Mouse (Mus musculus) regulatory T cell (primary cell): Measurements from ENCODE around the gene Ptpn13.

ENCODE experiments used
- in situ Hi-C: fragments of 300-600 bp; cut with MboI, MseI; formaldehyde crosslinking; loops from one replicate; pipeline ENCODE4 v1.15.1; 2025; ENCODE audit warnings: high pct_unique_total_duplicates

Ptpn13 gene

DNA sequence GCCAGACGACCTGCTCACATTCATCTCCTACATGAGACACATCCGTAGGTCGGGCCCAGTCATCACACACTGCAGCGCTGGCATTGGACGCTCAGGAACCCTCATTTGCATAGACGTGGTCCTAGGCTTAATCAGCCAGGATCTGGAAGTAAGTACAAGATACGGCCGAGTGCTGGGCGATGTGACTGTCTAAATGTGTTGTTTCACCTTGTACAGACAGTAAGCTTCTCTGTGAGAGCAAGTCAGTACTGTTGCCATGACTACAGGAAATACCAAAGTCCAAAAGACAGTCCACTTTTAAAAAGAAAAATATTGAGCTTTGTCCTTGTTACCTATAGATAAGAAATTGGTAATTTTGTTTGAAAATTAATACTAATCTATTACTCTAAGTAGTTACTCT lies 168.6 kb downstream of the Ptpn13 start:
- in situ Hi-C loops: no loop called here

DNA sequence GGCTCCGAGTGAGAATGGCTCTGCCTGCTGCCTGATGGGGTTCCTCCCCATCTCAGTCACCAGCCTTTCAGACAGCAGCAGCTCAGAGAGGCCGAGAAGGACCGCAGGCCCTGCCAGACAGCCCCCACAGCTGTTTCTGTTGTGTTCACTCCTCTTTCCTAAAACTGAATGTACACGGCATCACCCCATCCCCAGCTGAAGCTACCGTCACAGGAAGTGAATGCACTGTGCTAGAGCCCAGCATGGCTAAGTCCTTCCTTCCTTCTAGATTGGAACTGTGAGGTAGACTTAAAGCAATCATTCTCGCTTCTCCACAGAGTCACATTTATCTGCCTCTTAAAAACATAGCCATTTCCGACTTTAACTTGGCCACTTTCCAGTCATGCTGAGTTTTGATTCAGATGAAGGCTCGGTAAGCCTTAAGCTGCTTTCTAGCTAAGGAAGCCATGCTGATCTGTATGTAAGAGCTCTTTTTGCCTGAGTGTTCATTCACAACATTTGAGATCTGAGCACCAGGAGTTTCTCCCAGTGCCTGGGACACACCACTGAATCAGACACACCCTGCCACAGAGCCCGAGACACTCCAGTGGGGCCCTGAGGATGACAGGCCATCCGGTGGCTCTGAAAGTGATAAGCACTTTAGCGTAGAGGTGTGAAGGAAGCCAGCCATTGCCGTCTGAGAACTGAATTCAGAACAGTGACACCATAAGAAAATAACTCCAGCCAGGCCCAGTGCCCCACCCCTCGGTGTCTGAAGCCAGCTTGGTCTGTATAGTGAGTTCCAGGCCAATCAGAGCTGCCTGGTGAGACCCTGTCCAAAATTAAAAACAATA lies 170.6 kb downstream of the Ptpn13 start:
- in situ Hi-C loops: no loop called here

DNA sequence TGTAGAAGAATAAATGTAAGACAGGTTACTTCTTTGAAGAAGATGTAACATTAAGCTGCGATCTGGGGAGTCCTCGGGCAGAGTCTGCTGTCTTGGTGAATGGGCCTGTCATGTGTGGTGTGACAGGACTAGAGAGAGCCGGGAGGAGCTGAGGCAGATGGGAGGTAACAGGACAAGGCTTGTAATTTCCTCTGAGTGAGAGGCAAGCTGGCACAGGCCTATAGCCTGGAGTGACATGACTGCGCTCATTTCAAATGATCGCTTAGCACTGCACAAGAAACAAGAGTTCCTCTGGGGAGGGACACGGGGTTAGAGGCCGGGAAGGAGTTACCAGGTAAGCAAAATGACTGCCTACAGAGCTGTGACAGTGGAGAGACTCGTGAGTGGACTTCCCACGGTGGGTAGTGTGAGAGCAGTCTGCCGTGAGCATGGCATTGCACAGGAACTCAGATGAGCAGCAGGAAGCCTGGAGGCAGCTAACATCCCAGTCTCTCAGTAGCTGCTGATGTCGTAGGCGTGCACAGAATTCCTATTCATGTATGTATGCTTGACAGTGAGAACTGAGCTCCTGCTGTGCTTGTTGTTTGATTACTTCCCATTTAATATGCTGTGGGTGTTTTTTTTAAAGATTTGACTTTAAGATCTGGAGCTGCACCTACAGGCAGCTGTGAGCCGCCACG lies 171.6 kb downstream of the Ptpn13 start:
- in situ Hi-C loops: no loop called here

DNA sequence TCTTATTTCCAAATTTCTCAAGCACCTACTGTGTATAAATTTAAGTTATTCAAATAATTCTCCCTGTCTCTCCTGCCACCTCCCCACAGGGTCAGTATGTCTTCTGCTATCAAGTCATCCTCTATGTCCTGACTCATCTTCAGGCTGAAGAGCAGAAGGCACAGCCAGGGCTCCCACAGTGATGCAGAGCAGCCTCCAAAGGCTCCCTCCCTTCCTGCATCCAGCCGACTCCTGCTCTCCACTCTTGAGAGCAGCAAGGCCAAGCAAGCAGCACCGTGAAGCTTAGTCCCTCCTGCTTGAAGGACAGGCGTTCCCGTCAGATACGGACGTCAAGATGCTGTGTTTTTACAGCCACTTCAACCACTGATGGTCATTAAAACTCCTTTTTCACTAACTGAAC lies 172.6 kb downstream of the Ptpn13 start:
- in situ Hi-C loops: no loop called here

DNA sequence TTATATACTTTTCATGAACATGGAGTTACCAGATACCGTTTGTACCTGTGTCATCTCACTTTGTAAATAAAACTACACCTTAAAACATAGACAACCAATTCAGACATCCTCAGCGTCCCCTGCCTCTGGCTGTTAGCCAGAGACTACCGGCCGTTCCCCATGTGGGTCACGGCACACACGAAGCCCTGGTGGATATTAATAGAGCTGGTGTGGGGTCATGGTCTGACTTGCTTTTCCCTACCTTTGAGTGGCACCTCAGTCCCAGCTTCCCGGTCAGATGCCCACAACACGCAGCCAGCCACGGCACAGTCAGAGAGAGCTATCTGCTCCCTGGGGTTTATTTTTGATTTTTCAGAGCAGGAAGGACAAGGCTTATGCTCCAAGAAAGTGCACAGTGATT lies 173.3 kb downstream of the Ptpn13 start:
- in situ Hi-C loops: no loop called here

DNA sequence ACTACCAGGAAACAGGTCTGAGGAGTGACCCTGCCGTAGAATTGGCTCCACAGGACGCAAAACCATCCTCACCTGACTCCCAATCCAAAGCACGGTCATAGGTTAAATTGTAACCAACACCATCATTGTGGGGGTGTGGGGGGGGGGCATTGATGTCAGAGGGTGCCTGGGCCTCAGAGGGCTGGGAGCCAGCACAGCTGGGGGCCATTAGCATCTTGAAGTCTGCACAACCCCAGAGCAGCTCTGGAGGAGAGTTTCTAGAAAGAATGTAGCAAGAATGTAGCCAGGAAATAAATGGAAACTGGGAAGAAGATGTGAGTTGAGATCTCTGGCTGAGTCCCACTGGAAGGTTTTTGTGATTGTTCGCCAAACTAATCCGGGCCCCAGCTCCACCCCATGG lies 173.9 kb downstream of the Ptpn13 start:
- in situ Hi-C loops: no loop called here

DNA sequence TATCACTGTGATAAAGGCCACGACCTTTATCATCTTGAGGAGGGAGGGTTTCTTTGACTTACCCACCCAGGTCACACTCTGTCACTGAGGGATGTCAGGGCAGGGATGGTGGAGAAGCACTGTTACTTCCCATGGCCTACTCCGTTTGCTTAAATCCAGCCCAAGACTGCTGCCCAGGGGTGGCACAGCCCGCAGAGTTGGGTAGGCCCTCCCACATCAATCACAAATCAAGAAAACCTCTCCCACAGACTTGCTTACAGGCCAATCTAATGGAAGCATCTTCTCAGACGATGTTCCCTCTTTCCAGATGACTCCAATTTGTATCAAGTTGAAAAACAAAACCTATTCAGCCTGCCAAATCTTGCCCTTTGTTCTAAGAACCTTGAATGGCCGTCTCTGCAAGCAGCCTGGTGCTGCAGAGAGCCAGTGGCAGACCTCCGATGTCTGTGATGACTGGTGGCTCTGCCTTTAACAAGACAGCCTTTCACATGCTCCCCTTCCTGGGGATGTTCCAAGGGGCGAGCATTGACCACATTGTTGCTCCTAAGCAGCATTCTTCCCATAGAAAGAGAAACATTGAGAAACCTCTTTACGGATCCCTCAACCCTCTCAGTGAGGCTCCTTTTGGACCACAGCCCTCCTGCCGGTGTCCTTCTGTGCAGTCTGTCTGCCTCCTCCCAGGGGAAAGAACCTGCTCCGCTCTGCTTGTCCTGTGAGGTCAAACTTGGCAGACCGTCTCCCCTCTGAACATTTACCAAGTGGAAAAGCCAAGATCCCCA lies 178.3 kb downstream of the Ptpn13 start:
- in situ Hi-C loops: no loop called here

DNA sequence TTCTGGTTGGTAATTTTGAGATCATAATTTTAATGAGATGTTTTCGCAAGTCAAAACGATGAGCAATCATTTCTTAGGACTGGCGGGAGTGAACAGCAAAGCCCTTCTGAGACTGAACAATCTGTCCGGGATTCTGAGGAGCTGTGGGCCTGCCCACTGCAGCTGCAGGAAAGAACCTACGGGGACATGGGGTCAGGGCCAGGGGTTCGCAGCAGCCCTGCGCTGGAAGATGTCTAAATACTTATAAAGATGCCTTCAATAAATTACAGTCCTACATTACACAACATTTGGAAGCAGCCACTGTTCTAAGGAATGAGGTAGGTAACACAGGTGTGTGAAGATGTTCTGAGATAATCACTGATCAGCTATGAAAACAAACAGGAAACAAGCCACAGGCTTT lies 180.7 kb downstream of the Ptpn13 start:
- in situ Hi-C loops: no loop called here

DNA sequence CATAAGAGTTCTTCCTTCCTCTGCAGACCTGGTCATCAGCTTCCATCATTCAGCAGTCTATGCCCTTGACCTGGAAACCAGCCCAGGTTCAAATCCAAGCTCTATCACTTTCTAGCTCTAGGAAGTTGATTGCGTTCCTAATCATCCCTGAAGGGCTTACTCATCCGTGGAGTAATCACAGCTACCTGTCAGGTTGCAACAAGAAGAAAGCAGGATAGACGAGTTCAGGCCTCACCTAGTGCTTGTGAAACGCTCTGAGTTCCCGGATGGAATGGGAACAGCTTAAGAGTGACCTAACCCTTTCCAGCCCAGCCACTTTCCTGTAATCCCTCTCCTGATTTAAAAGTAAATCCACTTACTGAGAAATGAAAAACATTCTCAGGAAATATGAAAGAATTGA lies 185.2 kb downstream of the Ptpn13 start:
- in situ Hi-C loops: no loop called here

DNA sequence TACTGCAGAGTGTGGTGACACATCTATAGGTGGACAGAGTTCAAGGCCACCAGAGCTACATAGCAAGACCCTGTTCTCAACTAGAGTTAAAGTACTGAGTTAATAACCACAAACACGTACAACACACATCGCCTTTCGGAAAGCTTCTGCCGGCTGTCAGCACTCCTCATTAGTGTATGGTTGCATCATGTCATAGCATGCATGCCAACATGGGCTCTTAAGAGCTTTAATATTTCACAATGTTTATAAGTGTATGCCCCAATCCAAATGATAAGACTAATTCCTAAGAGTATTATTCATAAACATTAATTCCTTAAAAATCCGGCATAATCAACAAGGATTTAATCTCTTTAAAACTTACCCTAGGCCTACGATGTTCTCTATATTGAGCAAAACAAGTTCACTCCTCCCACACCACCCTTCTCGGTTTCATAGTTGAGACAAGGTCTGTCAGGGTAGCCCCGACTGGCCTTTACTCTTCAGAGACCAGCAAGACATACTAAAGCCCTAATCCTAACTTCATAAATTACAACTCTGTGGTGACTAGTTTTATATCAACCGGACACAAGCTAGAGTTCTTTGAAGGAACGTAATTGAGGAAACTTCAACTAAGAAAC lies 186.0 kb downstream of the Ptpn13 start:
- in situ Hi-C loops: no loop called here

DNA sequence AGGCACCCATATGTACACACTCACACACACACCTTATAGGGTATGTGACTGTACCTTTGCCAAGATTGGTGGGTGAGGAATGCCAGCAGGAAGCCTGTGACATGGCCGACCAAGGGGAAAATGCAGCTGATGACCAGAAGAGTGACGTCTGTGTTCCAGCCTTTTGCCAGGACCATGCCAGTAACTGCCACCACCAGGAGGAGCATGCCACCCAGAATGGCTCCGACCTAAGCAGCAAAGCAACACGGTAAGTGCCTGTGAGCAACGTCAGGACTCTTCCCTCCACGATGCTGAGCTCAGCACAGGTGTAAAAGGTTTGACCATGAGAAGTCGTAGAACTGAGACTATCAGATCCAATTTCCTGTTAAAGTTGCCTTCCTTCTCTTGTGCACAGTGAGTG lies 187.3 kb downstream of the Ptpn13 start:
- in situ Hi-C loops: no loop called here

DNA sequence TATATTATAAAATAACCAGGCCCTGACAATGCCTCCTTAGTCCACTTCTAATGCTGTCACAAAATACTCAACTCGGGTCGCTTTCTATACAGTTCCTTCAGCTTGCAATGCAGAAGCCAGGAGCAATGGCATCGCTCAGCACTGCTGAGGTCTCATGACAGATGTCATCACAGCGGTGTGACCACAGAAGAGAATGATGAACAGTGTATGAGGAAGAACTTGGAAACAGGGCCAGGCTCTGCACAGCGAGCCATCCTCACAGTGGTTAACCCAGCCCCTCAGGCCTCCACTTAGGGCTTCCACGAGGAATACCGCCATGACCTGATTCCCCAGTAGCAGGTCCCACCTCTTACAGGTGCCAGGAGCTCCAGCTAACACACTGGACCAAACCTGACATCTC lies 189.4 kb downstream of the Ptpn13 start:
- in situ Hi-C loops: no loop called here

DNA sequence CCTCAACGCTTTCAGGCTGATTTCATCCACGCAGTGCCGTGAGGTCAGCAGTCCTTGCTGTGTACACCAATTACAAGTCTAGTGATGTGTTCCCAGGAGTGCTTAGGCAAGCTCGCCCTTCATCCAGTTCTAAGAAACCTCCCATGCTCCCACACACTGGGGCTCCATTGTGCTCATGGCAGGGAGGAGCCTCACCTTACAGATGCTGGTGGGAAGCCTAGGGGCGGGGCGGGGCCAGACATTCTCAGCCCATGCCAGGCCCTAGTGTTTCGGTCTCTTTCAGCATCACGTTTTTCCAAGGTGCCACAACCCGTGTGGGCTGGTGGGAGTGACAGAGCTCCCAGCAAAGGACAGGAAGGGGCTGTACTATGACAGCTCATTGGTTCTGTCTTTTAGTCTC lies 192.2 kb downstream of the Ptpn13 start:
- in situ Hi-C loops: no loop called here

DNA sequence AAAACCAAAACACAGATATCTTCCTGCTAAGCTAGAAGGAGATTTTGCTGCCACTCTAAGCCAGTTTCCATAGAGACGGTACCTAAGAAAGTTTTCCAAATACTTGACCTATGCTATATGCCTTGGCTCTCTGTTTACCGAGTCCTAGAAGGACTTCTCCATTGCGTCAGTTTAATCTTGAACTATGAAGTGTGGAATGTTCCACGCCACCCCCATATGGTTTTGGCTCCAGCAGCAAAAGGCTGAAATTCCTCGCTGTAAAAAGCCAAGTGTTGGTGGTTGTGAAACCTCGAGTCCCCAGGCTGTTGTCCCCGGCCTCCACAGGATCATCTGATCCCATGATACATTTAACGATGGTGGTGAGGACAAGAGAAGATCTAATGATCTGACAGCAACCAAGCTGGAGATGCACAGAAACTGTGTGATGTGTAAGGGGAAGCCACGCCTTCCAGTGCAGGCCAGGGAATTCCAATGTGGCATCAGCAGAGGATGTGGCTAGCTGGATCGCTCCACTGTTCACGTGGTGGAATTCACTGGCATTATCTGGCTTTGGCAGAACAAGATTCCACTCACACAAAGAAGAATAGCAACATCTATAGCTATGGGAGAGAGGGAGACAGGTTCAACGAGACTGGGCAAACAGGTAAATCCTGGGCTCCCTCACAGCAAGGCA lies 195.4 kb downstream of the Ptpn13 start:
- in situ Hi-C loops: no loop called here

DNA sequence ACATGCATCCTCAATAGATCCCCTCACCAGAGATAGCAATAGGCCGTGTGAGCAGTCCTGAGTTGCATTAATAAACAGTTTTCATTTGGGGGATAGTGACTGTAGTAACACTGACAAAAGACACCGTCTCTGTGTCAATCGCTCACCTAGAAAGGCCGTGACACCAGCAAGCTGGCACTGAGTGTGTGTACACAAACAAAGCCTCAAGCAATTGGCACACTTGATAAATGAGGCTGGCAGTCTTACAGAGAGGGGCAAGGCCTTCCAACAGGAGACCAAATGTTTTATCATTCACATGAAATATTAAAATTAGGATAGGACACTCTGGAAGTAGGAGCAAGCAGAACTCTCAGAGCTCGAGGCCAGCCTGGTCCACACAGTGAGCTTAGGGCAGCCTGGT lies 197.3 kb downstream of the Ptpn13 start:
- in situ Hi-C loops: no loop called here

DNA sequence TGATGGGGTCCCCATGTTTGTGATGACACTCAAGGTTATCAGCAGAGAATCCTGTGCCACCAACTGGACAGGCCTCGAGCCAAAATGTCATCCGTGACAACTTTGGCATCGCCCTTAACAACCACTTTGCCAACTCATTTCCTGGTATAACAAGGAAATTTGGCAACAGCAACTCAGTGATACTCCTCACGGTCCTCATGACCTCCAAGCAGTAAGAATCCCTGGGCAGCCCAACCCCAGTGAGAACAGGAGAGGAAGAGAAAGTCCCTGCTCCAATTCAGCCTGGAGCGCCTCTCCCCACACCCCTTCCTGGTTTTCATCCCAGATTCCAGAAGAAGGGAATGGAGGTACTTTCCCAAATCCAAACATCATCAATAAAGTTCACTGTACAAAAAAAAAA lies 199.8 kb downstream of the Ptpn13 start:
- in situ Hi-C loops: loop anchor here (25.0 kb wide), 1 partner anchor 738 kb away; no protein-coding TSS in a partner anchor

DNA sequence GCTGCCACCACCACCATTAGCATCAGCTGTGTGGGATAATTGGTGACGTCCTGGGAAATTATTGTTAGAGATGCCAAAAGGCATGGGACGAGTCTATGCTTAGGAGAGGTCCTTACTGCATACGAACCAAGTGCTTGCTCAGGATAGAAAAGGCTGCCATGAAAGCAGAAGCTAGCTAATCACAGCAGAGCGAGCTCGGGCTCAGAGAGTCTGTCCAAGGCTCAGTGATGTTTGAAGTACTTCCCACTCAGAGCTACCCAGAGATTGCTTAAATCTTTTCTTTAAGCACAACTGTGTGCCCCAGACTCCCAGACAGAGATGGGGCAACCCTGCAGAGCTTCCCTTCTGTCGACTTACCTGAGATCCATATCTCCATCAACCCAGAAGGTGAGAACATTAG lies 203.5 kb downstream of the Ptpn13 start:
- in situ Hi-C loops: loop anchor here (25.0 kb wide), 1 partner anchor 741 kb away; no protein-coding TSS in a partner anchor

DNA sequence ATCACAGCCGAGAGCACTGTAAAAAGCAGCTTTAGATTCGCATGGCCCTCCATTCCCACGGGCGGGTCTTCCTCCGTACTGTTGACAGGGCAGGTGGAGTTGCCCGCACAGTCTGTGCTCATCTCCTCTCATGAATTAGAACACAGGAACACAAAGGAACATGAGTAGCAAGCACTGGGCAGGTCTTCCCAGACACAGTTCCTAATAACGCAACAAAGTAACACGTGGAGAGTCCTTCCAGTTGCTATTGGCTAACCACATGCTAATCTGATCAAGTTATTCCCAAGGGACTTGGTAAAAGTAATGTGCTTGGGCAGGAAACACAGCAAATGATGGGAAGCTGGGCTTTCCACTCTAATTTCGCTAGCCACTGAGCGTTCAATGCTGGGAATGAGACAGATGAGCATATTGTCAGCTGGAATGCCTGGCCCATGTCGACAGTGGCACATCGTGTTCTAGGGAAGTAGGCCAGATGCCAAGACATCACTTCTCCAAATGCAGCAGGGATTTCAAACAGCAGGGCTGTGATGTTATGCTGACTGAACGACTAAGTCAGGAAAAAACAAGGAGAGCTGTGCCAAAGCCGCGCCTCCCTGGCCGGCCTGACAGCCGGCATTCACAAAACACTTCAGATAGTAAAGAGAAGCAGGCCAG lies 204.2 kb downstream of the Ptpn13 start, which contains the start of gene Slc10a6:
Slc10a6 (minus strand) TSS at position 293 of the 654 bp plus-strand sequence.
- in situ Hi-C loops: loop anchor here (25.0 kb wide), 1 partner anchor 742 kb away; no protein-coding TSS in a partner anchor

DNA sequence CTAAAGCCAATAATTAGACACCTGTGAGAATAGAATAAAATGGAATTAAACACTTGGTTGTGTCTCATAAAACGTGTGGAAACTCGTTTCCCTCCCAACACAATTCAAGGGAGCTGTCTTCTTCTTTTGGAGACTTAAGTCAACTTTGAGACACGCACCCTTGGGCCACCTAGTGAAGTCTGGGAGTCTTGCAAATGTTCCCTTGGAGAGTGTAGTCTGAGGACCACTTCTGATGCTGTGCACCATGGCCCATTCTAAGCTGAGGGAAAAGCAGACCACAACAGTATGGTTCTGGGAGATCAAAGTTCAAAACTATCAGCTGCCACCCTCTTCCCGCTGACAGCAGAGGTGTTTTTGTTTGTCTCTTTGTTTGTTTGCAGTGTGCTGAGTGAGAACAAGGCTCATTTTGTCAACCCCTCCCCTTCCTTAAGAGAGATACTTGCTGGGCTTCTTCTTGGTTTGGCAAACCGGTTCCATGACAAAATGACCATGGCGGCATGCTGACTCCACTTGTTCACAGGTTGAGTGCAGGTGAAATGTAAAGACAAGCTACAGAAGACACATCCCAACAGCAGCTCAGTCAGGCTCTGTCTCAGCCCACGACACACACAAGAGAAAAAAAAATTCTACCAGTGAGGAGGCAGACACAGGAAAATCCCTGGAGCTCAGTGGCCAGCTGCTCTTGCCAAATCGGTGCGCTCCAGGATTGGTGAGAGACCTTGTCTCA lies 205.0 kb downstream of the Ptpn13 start:
- in situ Hi-C loops: loop anchor here (25.0 kb wide), 1 partner anchor 743 kb away; no protein-coding TSS in a partner anchor

DNA sequence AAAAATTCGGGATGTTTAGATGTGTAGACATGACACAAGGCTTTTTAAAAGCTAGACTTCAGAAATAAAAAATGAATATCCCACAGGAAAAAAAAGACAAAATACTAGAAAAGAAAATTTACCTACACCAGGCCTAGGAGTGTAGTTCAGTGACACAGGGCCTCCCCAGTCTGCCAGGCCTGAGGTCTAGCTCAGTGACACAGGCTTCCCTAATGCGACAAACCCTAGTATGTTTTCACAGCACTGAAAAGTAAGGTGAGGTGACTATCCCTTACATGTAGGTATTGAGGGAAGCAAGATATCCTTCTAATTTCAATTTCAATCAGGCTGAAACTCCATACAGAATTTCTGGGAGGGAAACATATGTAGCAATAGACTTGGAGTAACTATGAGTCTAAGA lies 212.2 kb downstream of the Ptpn13 start:
- in situ Hi-C loops: loop anchor here (25.0 kb wide), 1 partner anchor 750 kb away; no protein-coding TSS in a partner anchor
